Mouse (Mus musculus): ENCODE measurements around the gene Gm10428. TPM values are rescaled to one million over a fixed set of nuclear protein-coding genes. Genes with fewer than 3 reads are reported as not detected.

The Gm10428 gene
- total RNA-seq (2014; rRNA removed) (not detected in 2 replicates), polyA plus RNA-seq (2015; fragmentation: Nextera tagmentation; extraction: Ambion mirVana) (0.83 TPM in 1 of 2 replicates, not detected in the other)

DNA sequence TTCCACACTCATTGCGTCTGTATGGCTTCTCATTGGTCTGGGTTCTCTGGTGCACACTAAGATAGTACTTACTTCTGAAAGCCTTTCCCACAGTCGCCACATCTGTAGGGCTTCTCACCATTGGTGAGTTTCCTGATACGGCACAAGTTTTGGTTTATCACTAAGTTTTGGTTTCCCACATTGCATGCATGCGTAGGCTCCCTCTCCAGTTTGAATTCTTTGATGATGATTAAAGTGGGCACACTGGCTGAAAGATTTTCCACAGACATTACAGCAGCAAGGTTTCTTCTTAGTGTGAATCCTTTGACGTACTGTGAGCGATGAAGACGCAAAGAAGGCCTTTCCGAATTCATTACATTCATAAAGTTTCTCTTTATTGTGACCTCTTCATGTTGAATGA, at the start of gene Gm10428:
Gene Gm10428, plus strand, starts transcription at position 321 of the 400 bp plus-strand sequence.
- Histone ChIP-seq H3K9me3 (ENCODE audit: low read length) (no peaks in the 10 kb centered on the region), H3K4me1 (ENCODE audit: insufficient read depth, low read length) (no peaks in the 10 kb centered on the region), H3K4me2 (ENCODE audit: low read depth, low read length, poor library complexity, severe bottlenecking) (no peak within 1 kb of the TSS), H3K4me3 (ENCODE audit: low read depth, low read length) (no peak within 1 kb of the TSS), H3K9ac (replicated peaks; ENCODE audit: low read length, poor library complexity, severe bottlenecking) (no peak within 1 kb of the TSS), H3K27me3 (ENCODE audit: insufficient read depth, low read length) (no peaks in the 10 kb centered on the region), H3K36me3 (ENCODE audit: insufficient read depth, low read length) (no peaks in the 10 kb centered on the region), H3K27ac (ENCODE audit: low read depth, low read length) (no peak within 1 kb of the TSS)
- no peak for ATAC-seq (ENCODE audit: low FRiP score)
- WGBS: 88% methylated on average over 8 of the region's 8 CpGs
- no peak for DNase-seq (ENCODE audit: low spot score)
- no peak for TF ChIP-seq CTCF (IDR thresholded peaks at IDR 0.05)

DNA sequence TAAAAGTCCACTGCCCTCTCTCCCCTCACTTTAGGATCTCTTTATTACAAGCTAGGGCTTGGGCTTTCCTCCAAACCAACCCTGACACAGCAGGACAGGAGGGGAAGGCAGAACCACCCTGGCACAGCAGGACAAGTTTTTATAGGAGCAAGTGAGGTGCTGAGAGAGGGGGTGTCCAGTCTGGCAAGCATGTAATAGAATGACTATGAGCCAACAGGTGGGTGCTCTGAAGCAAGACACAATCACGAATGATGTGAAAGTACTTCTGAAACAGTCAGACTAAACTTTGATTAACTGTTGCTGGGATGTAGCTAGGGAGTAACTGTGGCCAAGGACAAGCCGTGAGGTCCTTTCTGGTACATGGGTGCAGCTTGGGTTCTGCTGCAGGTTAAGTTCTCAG, 46.8 kb upstream of the Gm10428 start:
- no peak for DNase-seq (ENCODE audit: low spot score)
- Histone ChIP-seq H3K4me2 (ENCODE audit: low read depth, low read length, poor library complexity, severe bottlenecking) (no peak overlapping the region), H3K27me3 (ENCODE audit: insufficient read depth, low read length) (no peaks in the 10 kb centered on the region), H3K4me1 (ENCODE audit: insufficient read depth, low read length) (no peaks in the 10 kb centered on the region), H3K4me3 (ENCODE audit: low read depth, low read length) (no peak overlapping the region), H3K36me3 (ENCODE audit: insufficient read depth, low read length) (peaks cover 13% of the 10 kb centered on the region; the same call in 1 of the 2 replicates), H3K27ac (ENCODE audit: low read depth, low read length) (no peak overlapping the region), H3K9me3 (ENCODE audit: low read length) (no peaks in the 10 kb centered on the region), H3K9ac (replicated peaks; ENCODE audit: low read length, poor library complexity, severe bottlenecking) (no peak overlapping the region)
- 87% methylated on average over 2 of the region's 2 CpGs for WGBS
- ATAC-seq (ENCODE audit: low FRiP score): no peak
- TF ChIP-seq CTCF (IDR thresholded peaks at IDR 0.05): no peak

- WGBS: 77% methylated on average over 7 of the region's 7 CpGs
- H3K36me3 ChIP-seq (ENCODE audit: insufficient read depth, low read length): peaks cover 25% of the 10 kb centered on the region; the same call in 1 of the 2 replicates
- no peak overlapping the region for H3K27ac ChIP-seq (ENCODE audit: low read depth, low read length)
Measured at GRCm38 (mm10) chr11:62708252-62708651, 44.6 kb upstream of the Gm10428 start.

GRCm38 (mm10) chr11:62710657-62711056, 42.2 kb upstream of the Gm10428 start:
- 88% methylated on average over 5 of the region's 5 CpGs for WGBS
- Histone ChIP-seq H3K27ac (ENCODE audit: low read depth, low read length) (no peak overlapping the region), H3K4me2 (ENCODE audit: low read depth, low read length, poor library complexity, severe bottlenecking) (no peak overlapping the region), H3K27me3 (ENCODE audit: insufficient read depth, low read length) (no peaks in the 10 kb centered on the region), H3K4me1 (ENCODE audit: insufficient read depth, low read length) (no peaks in the 10 kb centered on the region), H3K9me3 (ENCODE audit: low read length) (no peaks in the 10 kb centered on the region), H3K4me3 (ENCODE audit: low read depth, low read length) (no peak overlapping the region), H3K36me3 (ENCODE audit: insufficient read depth, low read length) (peaks cover 46% of the 10 kb centered on the region), H3K9ac (replicated peaks; ENCODE audit: low read length, poor library complexity, severe bottlenecking) (no peak overlapping the region)
- DNase-seq (ENCODE audit: low spot score): no peak
- ATAC-seq (ENCODE audit: low FRiP score): no peak
- no peak for TF ChIP-seq CTCF (IDR thresholded peaks at IDR 0.05)

More at GRCm38 (mm10) chr11:62708252-62708651, 44.6 kb upstream of the Gm10428 start:
- Histone ChIP-seq H3K9me3 (ENCODE audit: low read length) (no peaks in the 10 kb centered on the region), H3K4me3 (ENCODE audit: low read depth, low read length) (no peak overlapping the region), H3K4me1 (ENCODE audit: insufficient read depth, low read length) (no peaks in the 10 kb centered on the region), H3K27me3 (ENCODE audit: insufficient read depth, low read length) (no peaks in the 10 kb centered on the region), H3K9ac (replicated peaks; ENCODE audit: low read length, poor library complexity, severe bottlenecking) (no peak overlapping the region), H3K4me2 (ENCODE audit: low read depth, low read length, poor library complexity, severe bottlenecking) (no peak overlapping the region)
- no peak for TF ChIP-seq CTCF (IDR thresholded peaks at IDR 0.05)
- no peak for DNase-seq (ENCODE audit: low spot score)
- ATAC-seq (ENCODE audit: low FRiP score): no peak

DNA sequence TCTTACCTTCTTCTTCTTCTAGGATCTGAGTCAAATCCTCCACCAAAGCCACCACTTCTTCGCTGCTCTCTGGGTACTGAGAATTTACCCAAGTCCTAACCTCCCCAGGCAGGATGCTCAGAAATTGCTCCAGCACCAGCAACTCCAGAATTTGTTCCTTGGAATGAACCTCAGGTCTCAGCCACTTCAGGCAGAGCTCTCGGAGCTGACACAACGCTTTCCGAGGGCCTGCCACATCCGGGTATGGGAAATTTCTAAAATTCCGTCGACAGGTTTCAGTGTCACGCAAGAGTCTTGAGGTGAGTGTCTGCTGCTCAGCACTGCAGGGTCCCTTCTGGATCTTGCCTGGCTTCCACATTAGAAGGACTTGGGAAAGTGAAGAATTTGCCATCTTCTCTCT, 24.6 kb upstream of the Gm10428 start:
- peaks cover 8% of the 10 kb centered on the region; the same call in 1 of the 2 replicates for H3K4me1 ChIP-seq (ENCODE audit: insufficient read depth, low read length)
- ATAC-seq (ENCODE audit: low FRiP score) (no peak), DNase-seq (ENCODE audit: low spot score) (no peak)
- H3K9me3 ChIP-seq (ENCODE audit: low read length): no peaks in the 10 kb centered on the region
- H3K27ac ChIP-seq (ENCODE audit: low read depth, low read length): no peak overlapping the region
- no peak overlapping the region for H3K9ac ChIP-seq (replicated peaks; ENCODE audit: low read length, poor library complexity, severe bottlenecking)
- H3K36me3 ChIP-seq (ENCODE audit: insufficient read depth, low read length): peaks cover 31% of the 10 kb centered on the region
- H3K27me3 ChIP-seq (ENCODE audit: insufficient read depth, low read length): no peaks in the 10 kb centered on the region
- H3K4me2 ChIP-seq (ENCODE audit: low read depth, low read length, poor library complexity, severe bottlenecking): no peak overlapping the region
- no peak overlapping the region for H3K4me3 ChIP-seq (ENCODE audit: low read depth, low read length)
- no peak for TF ChIP-seq CTCF (IDR thresholded peaks at IDR 0.05)
- 95% methylated on average over 8 of the region's 8 CpGs for WGBS

- Histone ChIP-seq H3K9ac (replicated peaks; ENCODE audit: low read length, poor library complexity, severe bottlenecking) (peak within 1 kb of the TSS; percentile 92), H3K9me3 (ENCODE audit: low read length) (no peaks in the 10 kb centered on the region), H3K4me2 (ENCODE audit: low read depth, low read length, poor library complexity, severe bottlenecking) (peak within 1 kb of the TSS; percentile 72), H3K36me3 (ENCODE audit: insufficient read depth, low read length) (peaks cover 7% of the 10 kb centered on the region), H3K27me3 (ENCODE audit: insufficient read depth, low read length) (no peaks in the 10 kb centered on the region), H3K27ac (ENCODE audit: low read depth, low read length) (peak within 1 kb of the TSS; percentile 95), H3K4me1 (ENCODE audit: insufficient read depth, low read length) (peaks cover 8% of the 10 kb centered on the region; the same call in 1 of the 2 replicates), H3K4me3 (ENCODE audit: low read depth, low read length) (peak within 1 kb of the TSS; percentile 93)
- peak; percentile 97 for ATAC-seq (ENCODE audit: low FRiP score)
- peak; percentile 97 for DNase-seq (ENCODE audit: low spot score)
- no peak for TF ChIP-seq CTCF (IDR thresholded peaks at IDR 0.05)
- under 1% methylated on average over 48 of the region's 48 CpGs for WGBS
Measured at GRCm38 (mm10) chr11:62731311-62732021, 21.4 kb upstream of the Gm10428 start, which contains the start of gene Zfp287. Gene Zfp287, minus strand, starts transcription at chr11:62731905.

Measured in midbrain, postnatal 0 days (tissue).